Mouse (Mus musculus) c-Kit-positive CD71-positive TER-119-negative erythroid progenitor cells, embryonic 14.5 days (primary cell): ENCODE data around the gene Git2.

ENCODE experiments used
- DNase-seq: peaks from one replicate; pipeline ENCODE4 v3.0.0-alpha.2; 2013; ENCODE audit warnings: low read depth

The Git2 gene

DNA sequence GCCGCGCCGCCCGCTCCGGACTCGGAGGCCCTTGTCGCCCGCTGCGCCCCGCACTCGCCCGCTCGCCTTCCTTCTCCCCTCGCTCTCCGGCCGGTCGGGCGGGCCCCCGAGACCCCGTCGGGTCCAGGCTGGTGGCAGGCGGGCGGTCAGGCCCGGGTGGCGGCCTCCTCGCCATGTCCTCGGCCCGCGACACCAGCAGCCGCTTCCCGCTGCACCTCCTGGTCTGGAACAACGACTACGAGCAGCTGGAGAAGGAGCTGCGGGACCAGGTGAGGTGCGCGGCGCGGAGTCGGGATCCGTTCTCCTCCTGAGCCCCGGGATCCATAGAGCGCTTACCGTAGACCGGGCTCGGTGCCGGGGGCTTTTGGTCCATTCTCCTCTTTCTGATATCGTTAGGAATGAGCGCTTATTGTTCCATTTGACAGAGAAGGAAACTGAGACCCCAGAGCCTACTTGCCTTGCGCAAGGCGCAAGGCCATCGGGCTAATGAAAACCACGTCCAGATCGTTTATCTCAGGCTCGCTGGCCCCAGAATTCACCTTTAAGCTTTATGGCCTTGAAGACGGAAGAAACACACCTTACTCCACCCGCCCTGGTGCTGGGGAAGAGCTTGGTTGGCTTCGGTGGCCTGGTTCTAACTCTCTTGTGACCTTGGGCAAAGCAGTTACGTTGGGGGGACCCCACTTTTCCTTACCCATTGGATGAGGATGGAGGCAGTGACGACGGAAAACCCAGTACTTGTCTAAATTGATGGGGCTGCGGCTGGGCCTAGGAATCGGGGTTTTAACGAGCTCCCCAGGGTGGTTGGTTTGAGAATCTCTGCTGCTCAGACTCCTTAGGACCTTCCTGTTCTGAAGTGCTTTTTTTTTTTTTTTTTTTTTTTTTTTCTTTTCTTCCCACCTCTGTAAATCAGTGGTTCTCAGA is at the start of gene Git2:
TSS of gene Git2 (minus strand) at position 462 of the 924 bp plus-strand sequence.
- DNase-seq = no peak

GRCm38 (mm10) chr5:114824197-114824596 is 48.9 kb upstream of the Git2 start:
- DNase-seq = no peak

- DNase-seq = no peak
Measured at GRCm38 (mm10) chr5:114822796-114823688, 47.7 kb upstream of the Git2 start, which contains the start of gene 1500011B03Rik. Gene 1500011B03Rik, minus strand, starts transcription at chr5:114823468.

DNA sequence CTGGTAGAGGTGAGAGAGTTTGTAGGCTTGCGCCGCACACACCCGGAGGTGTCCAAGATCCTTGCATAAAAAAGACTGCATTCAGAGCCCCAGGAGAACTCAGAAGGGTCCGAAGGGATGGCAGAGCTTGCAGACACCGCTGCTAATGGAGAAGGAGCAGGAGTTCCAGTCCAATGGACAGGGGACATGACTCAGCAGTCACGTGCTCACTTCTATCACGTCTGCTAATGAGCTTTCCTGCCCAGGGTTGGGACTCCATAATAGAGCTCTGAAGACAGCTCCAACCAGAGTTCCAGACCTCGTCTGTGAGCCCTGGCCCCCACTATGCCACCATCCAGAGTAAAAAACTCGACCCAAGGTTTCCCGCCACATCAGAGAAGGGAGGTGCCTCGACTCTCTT is 42.8 kb upstream of the Git2 start:
- DNase-seq = no peak

DNA sequence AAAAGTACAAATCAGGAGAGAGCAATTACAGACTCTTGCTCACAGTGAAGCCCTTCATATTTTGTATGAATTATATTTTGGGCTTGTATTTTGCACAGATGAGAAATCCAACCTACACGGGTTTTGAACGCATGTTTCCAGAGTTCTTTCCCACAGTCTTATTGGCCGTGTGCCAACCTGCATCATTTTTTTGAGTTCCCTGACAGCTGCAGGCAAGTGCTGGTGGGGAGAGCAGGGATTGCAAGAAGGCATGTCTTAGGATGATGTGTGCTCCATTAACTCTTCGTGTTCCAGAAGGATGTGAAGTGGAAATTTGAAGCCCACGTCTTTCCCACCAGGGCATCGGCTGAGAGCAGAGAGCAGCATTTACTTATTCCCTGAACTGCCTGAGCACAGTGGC is 41.3 kb upstream of the Git2 start:
- no peak for DNase-seq

DNA sequence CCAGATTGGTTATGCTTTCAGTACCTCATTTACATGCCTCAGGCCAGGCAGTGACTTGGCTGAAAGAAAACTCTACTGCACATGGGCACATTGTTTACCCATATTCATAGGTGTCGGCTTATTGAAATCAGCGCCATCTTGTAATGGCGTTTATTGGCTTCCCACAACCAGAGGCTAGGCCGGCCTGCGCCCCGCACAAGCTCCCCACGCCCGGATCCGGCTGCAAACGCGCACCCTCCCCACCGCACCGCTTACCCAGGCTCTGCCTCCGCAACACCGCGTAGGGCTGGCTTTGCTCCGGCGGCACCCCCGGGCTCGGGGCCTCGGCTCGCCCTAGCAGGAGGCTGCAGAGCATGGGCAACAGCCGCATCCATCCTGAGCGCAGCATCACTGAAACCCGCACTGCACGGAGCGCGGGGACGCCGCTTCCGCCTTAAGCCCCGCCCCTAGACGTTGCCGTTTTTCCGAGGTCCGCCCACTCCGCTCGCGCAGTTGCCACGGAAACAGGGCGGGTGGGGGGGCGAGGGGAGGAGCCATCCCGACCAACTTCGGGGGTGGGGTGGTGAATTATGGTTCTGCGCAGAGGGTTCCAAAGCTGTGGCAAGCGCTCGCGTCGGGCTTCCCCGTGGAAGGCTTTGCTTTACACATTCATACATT is 38.3 kb upstream of the Git2 start:
- no peak for DNase-seq

DNA sequence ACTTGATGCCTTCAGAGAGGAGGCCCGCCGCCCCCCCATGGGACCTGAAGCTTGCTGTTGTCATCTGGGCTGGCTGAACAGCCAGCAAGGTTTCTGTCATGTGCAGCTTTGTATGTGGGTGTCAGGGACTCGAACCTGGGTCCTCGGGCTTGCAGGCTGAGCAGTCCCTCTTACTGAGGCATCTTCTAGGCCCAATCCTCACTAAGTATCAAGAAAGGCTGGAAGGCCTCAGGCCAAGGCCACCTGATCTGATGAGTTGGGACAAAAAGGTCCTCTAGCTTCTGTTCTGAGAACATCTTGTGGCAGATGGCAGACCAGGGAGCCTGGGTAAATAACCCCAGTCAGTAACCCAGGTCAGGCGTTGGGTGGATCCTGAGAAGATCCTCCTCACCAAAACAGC is 34.5 kb upstream of the Git2 start:
- no peak for DNase-seq

GRCm38 (mm10) chr5:114809181-114809756 is 34.0 kb upstream of the Git2 start:
- DNase-seq = no peak

DNA sequence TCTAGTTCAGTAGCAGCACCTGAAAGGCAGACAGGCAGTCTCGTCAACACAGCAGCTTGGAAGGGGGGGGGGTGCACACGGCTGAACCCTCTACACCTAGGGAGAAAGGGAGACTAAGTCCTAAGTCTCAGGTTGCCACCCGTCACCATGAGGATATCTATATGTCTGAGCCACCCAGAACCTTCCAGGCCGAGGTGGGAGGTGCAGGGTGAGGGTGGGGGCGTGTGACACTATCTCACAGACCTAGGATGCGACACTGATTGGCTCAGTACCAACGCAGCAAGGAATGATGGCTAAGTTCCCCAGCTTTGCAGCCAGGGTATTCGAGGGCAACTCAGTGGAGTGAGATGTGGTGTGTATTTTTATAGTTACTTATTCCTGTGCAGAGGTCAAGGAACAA is 33.1 kb upstream of the Git2 start:
- DNase-seq = no peak

DNA sequence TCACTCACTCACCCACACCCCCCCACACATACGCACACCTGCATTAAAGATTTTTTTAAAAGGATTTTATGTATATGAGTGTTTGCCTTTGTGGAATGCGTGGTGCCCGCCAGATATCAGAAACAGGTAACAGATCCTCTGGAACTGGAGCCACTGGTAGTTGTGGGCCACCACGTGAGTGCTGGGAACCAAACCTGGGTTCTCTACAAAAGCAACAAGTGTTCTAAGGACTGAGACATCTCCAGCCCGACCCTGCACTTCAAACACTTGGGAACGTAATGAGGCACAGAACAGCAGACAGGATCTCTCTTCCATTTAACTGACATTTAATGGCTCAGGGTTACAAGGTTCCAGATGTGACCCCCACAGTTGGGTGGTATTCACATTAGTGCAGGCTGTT is 32.6 kb upstream of the Git2 start:
- DNase-seq = no peak

- no peak for DNase-seq
Measured at GRCm38 (mm10) chr5:114807468-114807867, 32.2 kb upstream of the Git2 start.

- DNase-seq = no peak
Measured at GRCm38 (mm10) chr5:114807063-114807462, 31.7 kb upstream of the Git2 start.

GRCm38 (mm10) chr5:114806636-114807035 is 31.3 kb upstream of the Git2 start:
- DNase-seq = no peak

DNA sequence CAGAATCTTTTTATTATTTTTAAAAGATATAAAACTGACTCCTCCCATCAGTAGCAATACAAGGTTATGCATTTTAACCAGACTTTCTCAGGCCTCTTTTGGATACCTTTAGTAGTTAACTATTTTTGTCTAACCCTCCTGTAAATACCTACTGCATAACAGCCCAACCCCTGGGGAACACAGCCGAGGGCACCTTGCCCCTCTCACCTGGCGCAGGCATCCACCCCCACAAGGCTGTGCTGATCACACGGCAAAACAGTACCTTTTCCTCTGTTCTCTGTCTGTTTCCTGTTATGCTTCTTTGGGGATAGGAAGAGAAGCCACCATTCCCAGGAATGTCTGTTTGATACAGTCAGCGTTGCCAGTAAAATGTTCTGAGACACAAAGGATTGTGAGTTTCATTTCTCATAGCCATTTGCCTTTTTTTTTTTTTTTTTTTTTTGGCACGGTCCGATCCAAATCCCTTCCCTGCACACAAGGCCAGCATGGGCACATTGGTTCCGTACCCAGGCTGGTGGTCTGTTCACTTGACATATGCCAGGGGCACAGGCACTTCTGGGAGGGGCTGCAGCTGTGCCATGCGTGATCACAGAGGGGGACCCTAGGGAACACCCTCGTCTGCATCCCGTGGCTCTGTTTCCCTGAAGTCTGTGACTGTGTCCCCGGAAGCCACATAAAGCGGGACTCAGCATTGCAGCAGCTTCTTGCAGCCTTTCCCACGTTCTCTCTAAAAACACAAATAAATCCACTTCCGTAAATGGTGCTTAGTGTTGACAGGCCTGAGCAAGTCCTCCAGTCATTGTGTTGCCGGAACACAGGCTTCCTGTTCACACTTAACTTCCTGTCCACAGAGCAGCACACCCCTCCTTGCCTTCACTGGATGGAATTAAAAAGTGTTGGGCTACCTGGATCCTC is 30.4 kb upstream of the Git2 start:
- no peak for DNase-seq

GRCm38 (mm10) chr5:114804958-114805357 is 29.6 kb upstream of the Git2 start:
- no peak for DNase-seq

- no peak for DNase-seq
Measured at GRCm38 (mm10) chr5:114804335-114804734, 29.0 kb upstream of the Git2 start.

- no peak for DNase-seq
Measured at GRCm38 (mm10) chr5:114803231-114803630, 27.9 kb upstream of the Git2 start.

DNA sequence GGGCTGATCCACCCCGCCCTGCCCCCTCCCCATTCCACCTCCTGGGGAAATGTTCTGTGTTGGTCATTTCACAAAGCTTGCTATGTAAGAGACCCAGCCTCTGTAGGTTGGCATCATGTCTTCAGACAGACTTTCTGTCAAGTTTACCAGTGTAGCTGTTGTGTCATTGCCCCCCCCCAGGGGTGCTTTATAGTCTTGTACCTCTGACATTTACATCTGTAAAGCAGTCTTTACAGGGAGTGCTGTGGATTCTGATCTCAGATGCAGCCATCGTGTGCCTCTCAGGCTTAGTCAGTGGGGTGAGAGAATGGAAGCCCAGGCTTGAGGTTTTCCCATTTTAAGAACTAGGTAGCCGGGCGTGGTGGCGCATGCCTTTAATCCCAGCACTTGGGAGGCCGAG is 26.5 kb upstream of the Git2 start:
- no peak for DNase-seq

- peak; percentile 77 for DNase-seq
Measured at GRCm38 (mm10) chr5:114801049-114801448, 25.7 kb upstream of the Git2 start.

DNA sequence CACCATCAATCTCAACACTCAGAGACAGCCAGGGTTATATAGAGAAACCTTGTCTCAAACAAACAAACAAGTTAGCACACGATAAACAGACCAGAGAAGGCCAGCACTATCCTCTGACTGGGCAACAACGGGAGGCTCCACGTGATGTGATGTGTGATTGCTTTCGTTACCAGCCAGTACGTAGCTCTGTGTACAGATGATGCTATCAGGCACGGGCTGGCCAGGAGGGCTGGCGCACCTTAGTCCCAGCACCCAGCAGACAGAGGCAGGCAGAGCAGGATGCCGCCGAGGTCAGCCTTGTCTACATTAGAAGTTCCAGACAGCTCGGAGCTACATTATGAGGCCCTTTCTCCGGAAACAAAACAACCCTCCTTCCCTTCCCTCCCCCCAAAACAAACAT is 24.5 kb upstream of the Git2 start:
- no peak for DNase-seq

- no peak for DNase-seq
Measured at GRCm38 (mm10) chr5:114797253-114797652, 21.9 kb upstream of the Git2 start.
